Mouse (Mus musculus) myocyte (in vitro differentiated cells): ENCODE results near the gene Fscn3.

Experiments used
- CEBPB ChIP-seq: IDR thresholded peaks from 2 replicates; pipeline ENCODE4 v1.6.1; 2011; ENCODE audit warnings: mild to moderate bottlenecking, moderate library complexity; ENCODE audit not compliant: poor library complexity, insufficient read depth, severe bottlenecking
- E2F4 ChIP-seq: IDR thresholded peaks from one replicate; pipeline ENCODE4 v1.6.1; 2011; ENCODE audit warnings: mild to moderate bottlenecking, control low read depth, moderate library complexity; ENCODE audit not compliant: insufficient read depth
- MAX ChIP-seq: IDR thresholded peaks from one replicate; pipeline ENCODE4 v1.6.1; 2011; ENCODE audit warnings: low read depth, mild to moderate bottlenecking, control low read depth
- MYOD1 ChIP-seq, 3 experiments: IDR thresholded peaks; one replicate each; pipeline ENCODE4 v1.6.1; 2011; ENCODE audit warnings: control low read depth in 2 of 3, low read depth in 2 of 3, mild to moderate bottlenecking in 2 of 3, moderate library complexity in 1 of 3; ENCODE audit not compliant: insufficient read length in 2 of 3, control insufficient read depth in 1 of 3
- MYOG ChIP-seq, 3 experiments: IDR thresholded peaks; one replicate each; pipeline ENCODE4 v1.6.1; 2011; ENCODE audit warnings: control low read depth in 2 of 3, low read depth in 2 of 3, mild to moderate bottlenecking in 2 of 3; ENCODE audit not compliant: insufficient read length in 2 of 3, control insufficient read depth in 1 of 3, insufficient read depth in 1 of 3
- POLR2A ChIP-seq: IDR thresholded peaks from one replicate; pipeline ENCODE4 v1.6.1; 2011; ENCODE audit warnings: low read depth, mild to moderate bottlenecking, control low read depth, moderate library complexity; ENCODE audit not compliant: insufficient read length
- POLR2AphosphoS2 ChIP-seq: IDR thresholded peaks from one replicate; pipeline ENCODE4 v1.6.1; 2011; ENCODE audit warnings: low read depth, control low read depth; ENCODE audit not compliant: insufficient read length
- SRF ChIP-seq: IDR thresholded peaks from one replicate; pipeline ENCODE4 v1.6.1; 2011; ENCODE audit warnings: low read depth; ENCODE audit not compliant: control insufficient read depth, insufficient read length
- TCF12 ChIP-seq: IDR thresholded peaks from one replicate; pipeline ENCODE4 v1.6.1; 2011; ENCODE audit warnings: mild to moderate bottlenecking, control low read depth; ENCODE audit not compliant: poor library complexity, insufficient read depth, severe bottlenecking
- TCF3 ChIP-seq: IDR thresholded peaks from one replicate; pipeline ENCODE4 v1.6.1; 2011; ENCODE audit warnings: low read depth, control low read depth; ENCODE audit not compliant: insufficient read length
- USF1 ChIP-seq: IDR thresholded peaks from one replicate; pipeline ENCODE4 v1.6.1; 2011; ENCODE audit warnings: low read depth, mild to moderate bottlenecking, control low read depth, moderate library complexity

DNA sequence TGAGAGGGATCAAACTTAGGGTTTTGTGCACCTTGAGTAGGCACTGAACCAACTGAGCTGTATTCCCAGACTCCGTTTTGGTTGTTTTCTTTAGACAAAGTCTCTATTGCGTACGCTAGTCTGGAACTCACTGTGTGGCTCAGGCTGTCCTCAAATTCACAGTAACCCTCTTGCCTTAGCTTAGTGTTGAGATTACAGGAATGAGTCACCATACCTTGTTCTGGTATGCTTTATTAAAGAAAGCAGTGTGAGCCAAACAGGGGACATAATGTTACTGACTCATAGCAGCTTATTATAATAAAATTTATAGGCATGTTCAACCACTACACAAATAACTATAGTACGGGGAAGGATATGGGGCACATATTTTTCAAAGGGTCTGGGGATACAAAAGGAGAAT lies 46.6 kb downstream of the Fscn3 start:
- no peak for TF ChIP-seq USF1
- TF ChIP-seq POLR2A, result no peak
- no peak for TF ChIP-seq MAX
- no peak for TF ChIP-seq E2F4
- no peak for TF ChIP-seq TCF12
- no peak for TF ChIP-seq CEBPB
- TF ChIP-seq MYOG (IDR thresholded peaks at IDR 0.05; ENCODE audit: control insufficient read depth in 1 of 3, insufficient read depth in 1 of 3, insufficient read length in 2 of 3, low read depth in 2 of 3), result no peak
- no peak for TF ChIP-seq POLR2AphosphoS2
- TF ChIP-seq MYOD1 (IDR thresholded peaks at IDR 0.05; ENCODE audit: control insufficient read depth in 1 of 3, insufficient read length in 2 of 3, low read depth in 2 of 3), result no peak
- TF ChIP-seq TCF3, result no peak
- no peak for TF ChIP-seq SRF
